Mouse (Mus musculus) lung, adult 18-20 months (tissue): ENCODE results near the gene Fam19a1.

ENCODE experiments used
- DNase-seq, 2 experiments: peaks; one replicate each; pipeline ENCODE4 v3.0.0; 2022; ENCODE audit warnings: mixed read lengths in 2 of 2

Gene Fam19a1

GRCm38 (mm10) chr6:96439419-96439818 is 326.5 kb downstream of the Fam19a1 start:
- no peak for DNase-seq

GRCm38 (mm10) chr6:96441971-96442370 is 329.0 kb downstream of the Fam19a1 start:
- no peak for DNase-seq

- no peak for DNase-seq
These were observed 334.5 kb downstream of the Fam19a1 start for GRCm38 (mm10) chr6:96447466-96447865.

- no peak for DNase-seq
These were observed 343.3 kb downstream of the Fam19a1 start for GRCm38 (mm10) chr6:96456266-96456665.

- no peak for DNase-seq
These were observed 344.8 kb downstream of the Fam19a1 start for GRCm38 (mm10) chr6:96457590-96458259.

- no peak for DNase-seq
These were observed 346.1 kb downstream of the Fam19a1 start for GRCm38 (mm10) chr6:96459041-96459440.

GRCm38 (mm10) chr6:96499464-96499863 is 386.5 kb downstream of the Fam19a1 start:
- no peak for DNase-seq

GRCm38 (mm10) chr6:96541600-96541999 is 428.6 kb downstream of the Fam19a1 start:
- no peak for DNase-seq

GRCm38 (mm10) chr6:96544832-96545231 is 431.9 kb downstream of the Fam19a1 start:
- DNase-seq: no peak

GRCm38 (mm10) chr6:96550431-96550830 is 437.5 kb downstream of the Fam19a1 start:
- no peak for DNase-seq

- DNase-seq: no peak
These were observed 465.7 kb downstream of the Fam19a1 start for GRCm38 (mm10) chr6:96578649-96579048.

- peak; percentile 4 to 24 for DNase-seq
These were observed 467.8 kb downstream of the Fam19a1 start for GRCm38 (mm10) chr6:96580726-96581125.

GRCm38 (mm10) chr6:96581187-96581586 is 468.2 kb downstream of the Fam19a1 start:
- peak in 1 of 2 experiments; percentile 5 for DNase-seq

- no peak for DNase-seq
These were observed 474.5 kb downstream of the Fam19a1 start for GRCm38 (mm10) chr6:96587427-96587826.

GRCm38 (mm10) chr6:96593031-96593430 is 480.1 kb downstream of the Fam19a1 start:
- no peak for DNase-seq

GRCm38 (mm10) chr6:96595201-96595600 is 482.2 kb downstream of the Fam19a1 start:
- no peak for DNase-seq

GRCm38 (mm10) chr6:96624196-96624595 is 511.2 kb downstream of the Fam19a1 start:
- no peak for DNase-seq

- no peak for DNase-seq
These were observed 518.6 kb downstream of the Fam19a1 start for GRCm38 (mm10) chr6:96631518-96631917.

- no peak for DNase-seq
These were observed 519.3 kb downstream of the Fam19a1 start for GRCm38 (mm10) chr6:96632243-96632642.

- no peak for DNase-seq
These were observed 522.7 kb downstream of the Fam19a1 start for GRCm38 (mm10) chr6:96635663-96636062.

- DNase-seq: no peak
These were observed 535.8 kb downstream of the Fam19a1 start for GRCm38 (mm10) chr6:96648742-96649141.

- no peak for DNase-seq
These were observed 536.3 kb downstream of the Fam19a1 start for GRCm38 (mm10) chr6:96649267-96649666.

- DNase-seq: no peak
These were observed 553.4 kb downstream of the Fam19a1 start for GRCm38 (mm10) chr6:96666311-96666710.

- no peak for DNase-seq
These were observed 564.9 kb downstream of the Fam19a1 start for GRCm38 (mm10) chr6:96677813-96678212.
